Mouse (Mus musculus) megakaryocyte, embryonic 14.5 days (primary cell): Measurements from ENCODE around the gene Bcas1.

Source experiments
- FLI1 ChIP-seq: IDR thresholded peaks from 2 replicates; pipeline ENCODE4 v1.6.1; 2012; ENCODE audit warnings: low read length, inconsistent platforms, mixed read lengths
- GATA1 ChIP-seq: IDR thresholded peaks from 3 replicates; pipeline ENCODE4 v1.6.1; 2012; ENCODE audit warnings: mixed read lengths, low read length, inconsistent platforms, borderline replicate concordance

GRCm38 (mm10) chr2:170438782-170439181 lies 11.1 kb upstream of the Bcas1 start:
- TF ChIP-seq GATA1 (no peak), FLI1 (no peak)
